Mouse (Mus musculus) testis, postnatal 14 days (tissue): ENCODE results near the gene Ncf4.
A peak's percentile ranks its signal among the peaks of the same experiment; 100 is the strongest.
"Not testable (repeated sequence)": the region's sequence is repeated elsewhere in the genome, so short reads cannot be mapped to it uniquely, and the experiment has no call there.

ENCODE experiments used
- DNase-seq: peaks from one replicate; pipeline ENCODE4 v3.0.0; 2021; ENCODE audit warnings: low spot score

The Ncf4 gene

GRCm38 (mm10) chr15:78254751-78255150 lies 10.2 kb downstream of the Ncf4 start:
- peak; percentile 47 for DNase-seq

GRCm38 (mm10) chr15:78256602-78257259 lies 12.1 kb downstream of the Ncf4 start:
- not testable (repeated sequence) for DNase-seq

GRCm38 (mm10) chr15:78257326-78258050 lies 12.9 kb downstream of the Ncf4 start:
- peak; percentile 24 for DNase-seq

- DNase-seq: peak; percentile 51
These were observed 13.8 kb downstream of the Ncf4 start for GRCm38 (mm10) chr15:78258246-78258865.

- DNase-seq: no peak
These were observed 16.2 kb downstream of the Ncf4 start for GRCm38 (mm10) chr15:78260668-78261333.

- no peak for DNase-seq
These were observed 18.7 kb downstream of the Ncf4 start for GRCm38 (mm10) chr15:78263286-78263685.

GRCm38 (mm10) chr15:78267441-78267840 lies 22.8 kb downstream of the Ncf4 start:
- DNase-seq: no peak

- DNase-seq: no peak
These were observed 23.3 kb downstream of the Ncf4 start for GRCm38 (mm10) chr15:78267865-78268264.

GRCm38 (mm10) chr15:78271208-78271607 lies 26.6 kb downstream of the Ncf4 start:
- no peak for DNase-seq

GRCm38 (mm10) chr15:78278308-78278707 lies 33.7 kb downstream of the Ncf4 start:
- DNase-seq: no peak

GRCm38 (mm10) chr15:78287941-78288340 lies 43.3 kb downstream of the Ncf4 start:
- no peak for DNase-seq

GRCm38 (mm10) chr15:78289775-78290174 lies 45.2 kb downstream of the Ncf4 start:
- not testable (repeated sequence) for DNase-seq

GRCm38 (mm10) chr15:78293228-78293627 lies 48.6 kb downstream of the Ncf4 start:
- not testable (repeated sequence) for DNase-seq

- no peak for DNase-seq
These were observed 49.1 kb downstream of the Ncf4 start for GRCm38 (mm10) chr15:78293716-78294115.

- no peak for DNase-seq
These were observed 54.0 kb downstream of the Ncf4 start for GRCm38 (mm10) chr15:78298558-78298957.

- DNase-seq: no peak
These were observed 55.0 kb downstream of the Ncf4 start for GRCm38 (mm10) chr15:78299641-78300040.

GRCm38 (mm10) chr15:78300773-78301172 lies 56.2 kb downstream of the Ncf4 start:
- DNase-seq: no peak

- no peak for DNase-seq
These were observed 58.1 kb downstream of the Ncf4 start for GRCm38 (mm10) chr15:78302718-78303117.

GRCm38 (mm10) chr15:78303665-78304233 lies 59.1 kb downstream of the Ncf4 start:
- DNase-seq: no peak

- no peak for DNase-seq
These were observed 60.8 kb downstream of the Ncf4 start, which contains the start of gene Csf2rb2 for GRCm38 (mm10) chr15:78305341-78305933. Gene Csf2rb2 (minus strand): TSS chr15:78305721.

- peak; percentile 49 for DNase-seq
These were observed 65.3 kb downstream of the Ncf4 start for GRCm38 (mm10) chr15:78309865-78310264.

- DNase-seq: no peak
These were observed 66.4 kb downstream of the Ncf4 start for GRCm38 (mm10) chr15:78310971-78311370.
